In the genomic region with DNA sequence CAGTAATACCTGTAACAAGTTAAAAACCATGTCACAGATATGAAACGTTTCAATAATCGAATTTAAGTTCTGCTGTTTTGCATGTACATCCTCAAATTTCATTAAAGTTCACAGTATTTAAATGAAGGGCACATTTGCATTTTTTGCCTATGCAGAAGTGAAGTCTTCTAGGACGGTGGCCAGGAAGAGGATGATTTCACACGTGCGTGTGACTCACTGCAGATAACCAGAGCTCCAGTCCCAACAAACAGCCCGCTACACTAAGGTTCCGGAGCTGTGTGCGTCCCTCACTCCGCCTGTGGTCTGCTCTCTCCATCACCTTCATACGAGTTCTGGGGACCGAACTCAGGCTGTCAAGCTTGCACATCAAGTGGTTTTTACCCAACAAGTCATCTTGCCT, we compare ENCODE assay signal across 27 mouse cellular contexts.
DNase-seq lines count a peak whose midpoint lies in the region; ATAC-seq lines count a peak whose summit lies in the region.
"Had no signal": no experiment of that assay in that cellular context is flagged by ENCODE, and none has a peak within 500 bp of the region (broad histone marks: within the 10 kb centered on the region; RNA-seq: fewer than 3 reads in every experiment).

No protein-coding gene starts in this region.

- no peak overlapping the region for H3K4me3 ChIP-seq in forebrain, embryonic 14.5 days (ENCODE audit: low read depth, low read length)
- no peak overlapping the region for H3K4me3 ChIP-seq in forebrain, embryonic 16.5 days (replicated peaks; ENCODE audit: low read length)
- H3K4me3 ChIP-seq: forebrain, embryonic 10.5 days; forebrain, embryonic 13.5 days; gastrocnemius, adult 2 months had no signal

- H3K9ac ChIP-seq in forebrain, embryonic 14.5 days (ENCODE audit: low read length) = no peak overlapping the region
- H3K9ac ChIP-seq in forebrain, embryonic 16.5 days (replicated peaks; ENCODE audit: low read depth, low read length) = no peak overlapping the region
- H3K9ac ChIP-seq: forebrain, embryonic 13.5 days; hindbrain, embryonic 14.5 days had no signal

- no peak overlapping the region for H3K4me2 ChIP-seq in forebrain, embryonic 14.5 days (ENCODE audit: low read length)
- H3K4me2 ChIP-seq in forebrain, embryonic 16.5 days (ENCODE audit: low read length) = no peak overlapping the region
- H3K4me2 ChIP-seq: forebrain, embryonic 13.5 days; heart, embryonic 11.5 days; hindbrain, embryonic 14.5 days had no signal

- peaks cover 7% of the 10 kb centered on the region for H3K4me1 ChIP-seq in forebrain, embryonic 14.5 days (ENCODE audit: control insufficient read depth, insufficient read depth, low read length)
- peaks cover 6% of the 10 kb centered on the region for H3K4me1 ChIP-seq in forebrain, embryonic 16.5 days (replicated peaks; ENCODE audit: control insufficient read depth, insufficient read depth, low read length)

- no peaks in the 10 kb centered on the region for H3K36me3 ChIP-seq in forebrain, embryonic 14.5 days (ENCODE audit: control insufficient read depth, insufficient read depth, low read length)
- no peaks in the 10 kb centered on the region for H3K36me3 ChIP-seq in forebrain, embryonic 16.5 days (ENCODE audit: control insufficient read depth, insufficient read depth)
- H3K36me3 ChIP-seq: forebrain, embryonic 10.5 days had no signal

- 77% methylated on average over 11 of the region's 11 CpGs for WGBS in forebrain, embryonic 14.5 days
- WGBS in forebrain, embryonic 16.5 days = 63% methylated on average over 11 of the region's 11 CpGs

- H3K27me3 ChIP-seq in forebrain, embryonic 14.5 days (replicated peaks; ENCODE audit: control insufficient read depth, insufficient read depth, low read length) = no peaks in the 10 kb centered on the region
- no peaks in the 10 kb centered on the region for H3K27me3 ChIP-seq in forebrain, embryonic 16.5 days (replicated peaks; ENCODE audit: control insufficient read depth, insufficient read depth, low read length)
- H3K27me3 ChIP-seq: forebrain, embryonic 13.5 days had no signal

- no peak overlapping the region for H3K27ac ChIP-seq in forebrain, embryonic 14.5 days (ENCODE audit: low read depth, low read length)
- no peak overlapping the region for H3K27ac ChIP-seq in forebrain, embryonic 16.5 days (ENCODE audit: low read length)
- H3K27ac ChIP-seq: forebrain, embryonic 10.5 days; forebrain, embryonic 13.5 days; gastrocnemius, adult 2 months; hindbrain, embryonic 14.5 days; hindbrain, postnatal 0 days had no signal

- peak; percentile 14 for DNase-seq in forebrain, embryonic 14.5 days (ENCODE audit: low spot score)
- peak; percentile 35 for DNase-seq in 416B (ENCODE audit: low read depth)
- peak; percentile 6 for DNase-seq in NIH3T3 (ENCODE audit: low read depth)
- no peak for DNase-seq in adipocyte (ENCODE audit: low spot score)
- no peak for DNase-seq in adrenal gland, postnatal 14 days
- no peak for DNase-seq in urinary bladder, postnatal 14 days (ENCODE audit: low spot score)
- DNase-seq: adrenal gland, adult 8-10 months; adrenal gland, postnatal 36 days; cerebellum, adult 11-12 months; cerebellum, adult 8-10 months; cerebellum, postnatal 10 days; cerebellum, postnatal 36 days; gastrocnemius, adult 2 months; gastrocnemius, postnatal 14 days; heart, postnatal 4 days; kidney, adult 18-20 months had no signal

- no peaks in the 10 kb centered on the region for H3K9me3 ChIP-seq in forebrain, embryonic 14.5 days (replicated peaks; ENCODE audit: control insufficient read depth, low read length)
- no peaks in the 10 kb centered on the region for H3K9me3 ChIP-seq in forebrain, embryonic 16.5 days (ENCODE audit: control insufficient read depth, low read length)
- H3K9me3 ChIP-seq: forebrain, embryonic 10.5 days; forebrain, embryonic 13.5 days had no signal

- no peak for ATAC-seq in forebrain, embryonic 14.5 days
- ATAC-seq in forebrain, embryonic 16.5 days = no peak
- ATAC-seq in common myeloid progenitor, adult 5-6 weeks (replicated peaks; ENCODE audit: low read depth, poor library complexity, severe bottlenecking) = 0 out of 2 replicates have a peak, but pooled peaks have one; percentile 36
- ATAC-seq: CD4-positive, CD25-positive, alpha-beta regulatory T cell, adult 4 months; forebrain, embryonic 13.5 days; hindbrain, postnatal 0 days; inflammation-experienced regulatory T-cells, adult 6 months; intestine, embryonic 16.5 days; Patski had no signal

Comparison
In these comparisons a context has a peak if more than half of its experiments do, and no peak if none do; other contexts are left out.
1. DNase-seq: peak in forebrain, embryonic 14.5 days (single experiment), 416B (single experiment) and NIH3T3 (single experiment); none in adipocyte (single experiment), adrenal gland, postnatal 14 days (single experiment) and urinary bladder, postnatal 14 days (single experiment).